Mouse (Mus musculus) hindbrain, embryonic 11.5 days (tissue): Measurements from ENCODE around the gene Ece2. TPM values are rescaled to one million over a fixed set of nuclear protein-coding genes. Genes with fewer than 3 reads are reported as not detected.
A peak's percentile ranks its signal among the peaks of the same experiment; 100 is the strongest.
"Not testable (repeated sequence)": the region's sequence is repeated elsewhere in the genome, so short reads cannot be mapped to it uniquely, and the experiment has no call there.

Experiments
- ATAC-seq: fragments of 200-750 bp; cut with Nextera tagmentation; 2 replicates; pipeline ENCODE4 v1.8.0; 2017; ENCODE audit warnings: mild to moderate bottlenecking, moderate TSS enrichment, moderate library complexity; ENCODE audit not compliant: low FRiP score
- DNase-seq: peaks from one replicate; pipeline ENCODE4 v3.0.0-alpha.2; 2015; ENCODE audit warnings: low spot score
- H3K27ac ChIP-seq: fragments of 300-500 bp; sonication (generic); 2 replicates; pipeline ENCODE4 v1.5.1; 2014; ENCODE audit warnings: mild to moderate bottlenecking, low read depth, low read length
- H3K27me3 ChIP-seq: fragments of 300-500 bp; sonication (generic); 2 replicates; pipeline ENCODE4 v1.6.1; 2014; ENCODE audit warnings: mild to moderate bottlenecking, low read length, moderate library complexity, mixed read lengths; ENCODE audit not compliant: control insufficient read depth, insufficient read depth
- H3K36me3 ChIP-seq: fragments of 300-500 bp; sonication (generic); 2 replicates; pipeline ENCODE4 v1.6.1; 2014; ENCODE audit warnings: mild to moderate bottlenecking, low read length, moderate library complexity, mixed read lengths; ENCODE audit not compliant: control insufficient read depth, insufficient read depth
- H3K4me1 ChIP-seq: fragments of 300-500 bp; sonication (generic); replicated peaks from 2 replicates; pipeline ENCODE4 v1.6.1; 2014; ENCODE audit warnings: low read length, mixed read lengths; ENCODE audit not compliant: control insufficient read depth, insufficient read depth
- H3K4me2 ChIP-seq: fragments of 300-500 bp; sonication (generic); replicated peaks from 2 replicates; pipeline ENCODE4 v1.6.1; 2014; ENCODE audit warnings: mild to moderate bottlenecking, low read depth, low read length
- H3K4me3 ChIP-seq: fragments of 300-500 bp; sonication (generic); 2 replicates; pipeline ENCODE4 v1.5.1; 2014; ENCODE audit warnings: low read depth, low read length
- H3K9ac ChIP-seq: fragments of 300-500 bp; sonication (generic); 2 replicates; pipeline ENCODE4 v1.6.1; 2014; ENCODE audit warnings: low read depth, low read length
- H3K9me3 ChIP-seq: fragments of 300-500 bp; sonication (generic); 2 replicates; pipeline ENCODE4 v1.6.1; 2016; ENCODE audit warnings: low read length; ENCODE audit not compliant: control insufficient read depth
- WGBS: fragments of 180-500 bp; shearing (Covaris S2); extraction: QIAGEN DNeasy Blood & Tissue Kit; methylation state at CpG from one replicate; pipeline ENCODE4 v1.1.7; 2014; 5-methylcytosine and 5-hydroxymethylcytosine counted together
- polyA plus RNA-seq: library from polyadenylated mRNA; unstranded; fragments of >200 nt; fragmentation: Nextera tagmentation; extraction: Ambion mirVana; gene quantifications from 2 replicates; pipeline ENCODE4 v1.2.1, GENCODE M21; 2014

The Ece2 gene
- polyA plus RNA-seq, 1 experiment from 2014 or later = 3.1 TPM

GRCm38 (mm10) chr16:20643911-20644310 is 14.3 kb downstream of the Ece2 start:
- no peak overlapping the region for H3K4me3 ChIP-seq
- no peaks in the 10 kb centered on the region for H3K27me3 ChIP-seq
- no peak overlapping the region for H3K9ac ChIP-seq
- H3K4me1 ChIP-seq = no peaks in the 10 kb centered on the region; the same call in 1 of the 2 replicates
- DNase-seq (no peak), ATAC-seq (no peak)
- 84% methylated on average over 7 of the region's 7 CpGs for WGBS
- H3K9me3 ChIP-seq = no peaks in the 10 kb centered on the region
- no peaks in the 10 kb centered on the region for H3K36me3 ChIP-seq
- H3K27ac ChIP-seq = no peak overlapping the region
- no peak overlapping the region for H3K4me2 ChIP-seq

GRCm38 (mm10) chr16:20651076-20651946 is 21.7 kb downstream of the Ece2 start, which contains the start of gene Psmd2:
TSS of gene Psmd2 (plus strand) at chr16:20651652.
- peak; percentile 98 for ATAC-seq
- no peaks in the 10 kb centered on the region for H3K27me3 ChIP-seq
- H3K36me3 ChIP-seq = no peaks in the 10 kb centered on the region
- peak within 1 kb of the TSS; percentile 63 for H3K27ac ChIP-seq
- WGBS = 2% methylated on average over 45 of the region's 46 CpGs
- peak within 1 kb of the TSS; percentile 80 for H3K9ac ChIP-seq
- peak; percentile 98 for DNase-seq
- peak within 1 kb of the TSS; percentile 72 for H3K4me3 ChIP-seq
- no peaks in the 10 kb centered on the region for H3K9me3 ChIP-seq
- no peaks in the 10 kb centered on the region for H3K4me1 ChIP-seq
- peak within 1 kb of the TSS; percentile 81 for H3K4me2 ChIP-seq

- Histone ChIP-seq H3K9ac (peak overlapping the region; percentile 80), H3K27ac (peak overlapping the region; percentile 63), H3K9me3 (no peaks in the 10 kb centered on the region), H3K36me3 (0 out of 2 replicates have a peak, but pooled peaks cover under 1% of the 10 kb centered on the region), H3K4me3 (peak overlapping the region; percentile 72), H3K27me3 (no peaks in the 10 kb centered on the region), H3K4me1 (no peaks in the 10 kb centered on the region), H3K4me2 (peak overlapping the region; percentile 81)
- WGBS = 12% methylated on average over 12 of the region's 12 CpGs
- no peak; the same call in 1 of the 2 replicates for ATAC-seq
- DNase-seq = no peak
Observed at GRCm38 (mm10) chr16:20651947-20652310, 22.3 kb downstream of the Ece2 start.

- H3K4me3 ChIP-seq = no peak overlapping the region
- H3K27ac ChIP-seq = no peak overlapping the region
- H3K9me3 ChIP-seq = no peaks in the 10 kb centered on the region
- ATAC-seq = no peak
- no peak for DNase-seq
- 63% methylated on average over 2 of the region's 2 CpGs for WGBS
- H3K27me3 ChIP-seq = no peaks in the 10 kb centered on the region
- no peak overlapping the region for H3K9ac ChIP-seq
- H3K36me3 ChIP-seq = 0 out of 2 replicates have a peak, but pooled peaks cover 5% of the 10 kb centered on the region
- H3K4me2 ChIP-seq = no peak overlapping the region
- no peaks in the 10 kb centered on the region for H3K4me1 ChIP-seq
Observed at GRCm38 (mm10) chr16:20653315-20653714, 23.7 kb downstream of the Ece2 start.

GRCm38 (mm10) chr16:20657661-20658060 is 28.0 kb downstream of the Ece2 start:
- 90% methylated on average over 4 of the region's 4 CpGs for WGBS
- peaks cover 26% of the 10 kb centered on the region for H3K36me3 ChIP-seq
- DNase-seq = no peak

GRCm38 (mm10) chr16:20668013-20668412 is 38.4 kb downstream of the Ece2 start, which contains the start of gene Eif4g1:
TSS of gene Eif4g1 (plus strand) at chr16:20668313.
- H3K4me1 ChIP-seq, H3K27ac ChIP-seq, H3K4me3 ChIP-seq, H3K9me3 ChIP-seq, H3K36me3 ChIP-seq, H3K27me3 ChIP-seq, DNase-seq, H3K4me2 ChIP-seq, ATAC-seq, H3K9ac ChIP-seq: not testable (repeated sequence)
- WGBS = 90% methylated on average over 3 of the region's 6 CpGs

More at GRCm38 (mm10) chr16:20657661-20658060, 28.0 kb downstream of the Ece2 start:
- ATAC-seq = no peak
- no peaks in the 10 kb centered on the region for H3K4me1 ChIP-seq
- no peak overlapping the region for H3K9ac ChIP-seq
- H3K27me3 ChIP-seq = no peaks in the 10 kb centered on the region
- H3K9me3 ChIP-seq = no peaks in the 10 kb centered on the region
- no peak overlapping the region for H3K27ac ChIP-seq
- H3K4me3 ChIP-seq = no peak overlapping the region
- H3K4me2 ChIP-seq = no peak overlapping the region

- no peak for DNase-seq
- Histone ChIP-seq H3K4me1 (peaks cover 4% of the 10 kb centered on the region; the same call in 1 of the 2 replicates), H3K9ac (no peak overlapping the region), H3K27me3 (no peaks in the 10 kb centered on the region), H3K27ac (no peak overlapping the region), H3K4me2 (no peak overlapping the region), H3K36me3 (no peaks in the 10 kb centered on the region), H3K4me3 (no peak overlapping the region), H3K9me3 (no peaks in the 10 kb centered on the region)
- 79% methylated on average over 3 of the region's 3 CpGs for WGBS
- no peak for ATAC-seq
Observed at GRCm38 (mm10) chr16:20670291-20670690, 40.7 kb downstream of the Ece2 start.

GRCm38 (mm10) chr16:20671886-20672285 is 42.3 kb downstream of the Ece2 start:
- peak overlapping the region; percentile 92; the same call in 1 of the 2 replicates for H3K4me2 ChIP-seq
- H3K9ac ChIP-seq = no peak overlapping the region
- ATAC-seq (no peak), DNase-seq (no peak)
- no peaks in the 10 kb centered on the region for H3K27me3 ChIP-seq
- no peak overlapping the region for H3K27ac ChIP-seq
- no peaks in the 10 kb centered on the region for H3K9me3 ChIP-seq
- WGBS = 28% methylated on average over 6 of the region's 6 CpGs
- peak overlapping the region; percentile 98; the same call in 1 of the 2 replicates for H3K4me3 ChIP-seq
- H3K4me1 ChIP-seq = peaks cover 4% of the 10 kb centered on the region
- H3K36me3 ChIP-seq = peaks cover 2% of the 10 kb centered on the region; the same call in 1 of the 2 replicates
